Comparison of ENCODE assay signal across 8 mouse cellular contexts in genomic region chr12:101718054-101718754, GRCm38 (mm10). TPM values are rescaled to one million over a fixed set of nuclear protein-coding genes. Genes with fewer than 3 reads are reported as not detected.
DNase-seq lines count a peak whose midpoint lies in the region; ATAC-seq and TF ChIP-seq lines count a peak whose summit lies in the region.

TSS of gene Tc2n (minus strand) at chr12:101718523.

- H3K27me3 ChIP-seq in heart, postnatal 0 days (ENCODE audit: control insufficient read depth, insufficient read depth, low read length): peaks cover 24% of the 10 kb centered on the region
- peaks cover 5% of the 10 kb centered on the region; the same call in 1 of the 2 replicates for H3K27me3 ChIP-seq in lung, embryonic 16.5 days (ENCODE audit: control insufficient read depth, insufficient read depth, low read depth, low read length)

- peak within 1 kb of the TSS; percentile 99 for H3K4me2 ChIP-seq in heart, postnatal 0 days (ENCODE audit: low read depth, low read length)
- peak within 1 kb of the TSS; percentile 92 for H3K4me2 ChIP-seq in lung, embryonic 16.5 days (ENCODE audit: low read depth, low read length)

- H3K4me1 ChIP-seq in brown adipose tissue, adult 24 weeks (ENCODE audit: control insufficient read depth, insufficient read depth, insufficient read length, low read length): no peaks in the 10 kb centered on the region
- H3K4me1 ChIP-seq in heart, postnatal 0 days (ENCODE audit: control insufficient read depth, insufficient read depth): 0 out of 2 replicates have a peak, but pooled peaks cover 8% of the 10 kb centered on the region
- no peaks in the 10 kb centered on the region for H3K4me1 ChIP-seq in lung, embryonic 16.5 days (replicated peaks; ENCODE audit: control insufficient read depth, insufficient read depth, low read length)

- H3K4me3 ChIP-seq in brown adipose tissue, adult 24 weeks (ENCODE audit: insufficient read depth, low read depth, low read length): peak within 1 kb of the TSS; percentile 69
- peak within 1 kb of the TSS; percentile 68 for H3K4me3 ChIP-seq in heart, postnatal 0 days (ENCODE audit: low read depth, low read length)
- peak within 1 kb of the TSS; percentile 69 for H3K4me3 ChIP-seq in lung, embryonic 16.5 days (ENCODE audit: low read length)

- TF ChIP-seq CTCF in heart, postnatal 0 days (IDR thresholded peaks at IDR 0.05; ENCODE audit: low read depth): no peak

- H3K27ac ChIP-seq in brown adipose tissue, adult 24 weeks (replicated peaks; ENCODE audit: low read depth, low read length): no peak within 1 kb of the TSS
- H3K27ac ChIP-seq in heart, postnatal 0 days (ENCODE audit: low read depth): no peak within 1 kb of the TSS
- H3K27ac ChIP-seq in lung, embryonic 16.5 days (ENCODE audit: low read length): peak within 1 kb of the TSS; percentile 94

- TF ChIP-seq EP300 in heart, postnatal 0 days (IDR thresholded peaks at IDR 0.05; ENCODE audit: low read depth): no peak

- 0 out of 2 replicates have a peak within 1 kb of the TSS, but pooled peaks have one; percentile 33 for H3K9ac ChIP-seq in heart, postnatal 0 days (replicated peaks; ENCODE audit: low read depth, low read length)
- peak within 1 kb of the TSS; percentile 79 for H3K9ac ChIP-seq in lung, embryonic 16.5 days (ENCODE audit: low read length)

- peak; percentile 80 for ATAC-seq in erythroid progenitor cell, adult 5-6 weeks (replicated peaks; ENCODE audit: low FRiP score, poor library complexity, severe bottlenecking)
- peak; percentile 81 for ATAC-seq in heart, postnatal 0 days (ENCODE audit: insufficient read depth, low read depth)
- ATAC-seq in lung, embryonic 16.5 days (ENCODE audit: low read depth): peak; percentile 98

- H3K36me3 ChIP-seq in heart, postnatal 0 days (replicated peaks; ENCODE audit: control insufficient read depth, insufficient read depth, low read length): no peaks in the 10 kb centered on the region
- H3K36me3 ChIP-seq in lung, embryonic 16.5 days (ENCODE audit: control insufficient read depth, insufficient read depth, low read length): no peaks in the 10 kb centered on the region

- WGBS in heart, postnatal 0 days: under 1% methylated on average over 61 of the region's 75 CpGs
- WGBS in lung, embryonic 16.5 days: under 1% methylated on average over 68 of the region's 75 CpGs

- peak; percentile 23 to 30 for DNase-seq in CD8-positive naive resting alpha-beta T cell, adult 2 months (ENCODE audit: low read depth in 2 of 2, low spot score in 2 of 2)
- DNase-seq in heart, postnatal 0 days (ENCODE audit: low spot score): peak; percentile 10
- DNase-seq in kidney, postnatal 36 days: peak; percentile 91 to 96
- DNase-seq in ovary, adult 18-20 months (ENCODE audit: low spot score): peak; percentile 71
- peak; percentile 69 for DNase-seq in thymus, postnatal 25 days

- H3K9me3 ChIP-seq in heart, postnatal 0 days (replicated peaks; ENCODE audit: control insufficient read depth, low read length): no peaks in the 10 kb centered on the region
- H3K9me3 ChIP-seq in lung, embryonic 16.5 days (ENCODE audit: control insufficient read depth, low read length): no peaks in the 10 kb centered on the region

RNA-seq across cellular contexts. Expression of gene Tc2n, which starts in this region (rescaled TPM):
- polyA plus RNA-seq in brown adipose tissue, adult 24 weeks (2012; ENCODE audit: insufficient read depth, insufficient read length, missing spikeins): 1.8 and 5.0 TPM in 2 replicates
- 1.7 TPM in 1 of 2 replicates, not detected in the other for total RNA-seq in erythroid progenitor cell, adult 5-6 weeks (2015; ENCODE audit: low replicate concordance)
- 0.64 TPM in 1 of 2 replicates, not detected in the other for total RNA-seq in erythroid progenitor cell, adult 5-6 weeks (2017; ENCODE audit: low replicate concordance)
- total RNA-seq in heart, postnatal 0 days (2014; rRNA removed; ENCODE audit: low replicate concordance): 0.89 and 0.99 TPM in 2 replicates
- 0.31 and 0.33 TPM in 2 replicates for polyA plus RNA-seq in heart, postnatal 0 days (2015; fragmentation: Nextera tagmentation; extraction: Ambion mirVana)
- 9.7 and 11.2 TPM in 2 replicates for polyA plus RNA-seq in lung, embryonic 16.5 days (2015; fragmentation: Nextera tagmentation; extraction: Ambion mirVana)

Comparison
In these comparisons a context has a peak if more than half of its experiments do, and no peak if none do; other contexts are left out.
1. Peak in DNase-seq, ATAC-seq, H3K4me3 ChIP-seq, H3K9ac ChIP-seq and H3K4me2 ChIP-seq in heart, postnatal 0 days; RNA of the gene not detected or under 1 TPM.
2. DNase-seq: peak in every context shown above with its lines; median percentile 94 in kidney, postnatal 36 days; 71 in ovary, adult 18-20 months; 69 in thymus, postnatal 25 days; 26 in CD8-positive naive resting alpha-beta T cell, adult 2 months; 10 in heart, postnatal 0 days.